Mouse (Mus musculus) MEL (cell line): ENCODE data around the gene Cep295nl. TPM values are rescaled to one million over a fixed set of nuclear protein-coding genes. Genes with fewer than 3 reads are reported as not detected.

Experiments used
- DNase-seq: peaks from one replicate; pipeline ENCODE4 v3.0.0; 2011; ENCODE audit warnings: low read depth, low spot score
- H3K27ac ChIP-seq: 2 replicates; pipeline ENCODE4 v1.5.1; 2012; ENCODE audit warnings: low read depth, mild to moderate bottlenecking, control low read depth, low read length, moderate library complexity; ENCODE audit not compliant: control insufficient read depth
- H3K27me3 ChIP-seq, 2 experiments: fragments of 150-350 bp in 1 of 2; sonication (generic) in 1 of 2; 2 replicates each; pipeline ENCODE4 v1.6.1; 2012; ENCODE audit warnings: low read length in 2 of 2, mild to moderate bottlenecking in 2 of 2, improper control_type of control experiment in 1 of 2, moderate library complexity in 1 of 2; ENCODE audit not compliant: insufficient read depth in 2 of 2, control insufficient read depth in 1 of 2
- H3K36me3 ChIP-seq, 2 experiments: 2 replicates each; pipeline ENCODE4 v1.6.1; 2012 to 2014; ENCODE audit warnings: low read length in 2 of 2, improper control_type of control experiment in 1 of 2, inconsistent platforms in 1 of 2, mild to moderate bottlenecking in 1 of 2; ENCODE audit not compliant: insufficient read depth in 2 of 2, control insufficient read depth in 1 of 2
- H3K4me1 ChIP-seq, 2 experiments: fragments of 150-350 bp in 1 of 2; sonication (generic) in 1 of 2; 2 replicates each; pipeline ENCODE4 v1.6.1; 2012; ENCODE audit warnings: low read length in 2 of 2, improper control_type of control experiment in 1 of 2, mild to moderate bottlenecking in 1 of 2; ENCODE audit not compliant: insufficient read depth in 2 of 2, control insufficient read depth in 1 of 2
- H3K4me3 ChIP-seq, 2 experiments: fragments of 150-350 bp in 1 of 2; sonication (generic) in 1 of 2; 2 replicates each; pipeline ENCODE4 v1.5.1; 2012; ENCODE audit warnings: low read depth in 2 of 2, low read length in 2 of 2, mild to moderate bottlenecking in 2 of 2, moderate library complexity in 2 of 2, control low read depth in 1 of 2, improper control_type of control experiment in 1 of 2; ENCODE audit not compliant: control insufficient read depth in 1 of 2, insufficient read depth in 1 of 2
- H3K79me2 ChIP-seq: 2 replicates; pipeline ENCODE4 v1.6.1; 2012; ENCODE audit warnings: mild to moderate bottlenecking, low read length, moderate library complexity; ENCODE audit not compliant: control insufficient read depth, poor library complexity, insufficient read depth
- H3K9ac ChIP-seq: 2 replicates; pipeline ENCODE4 v1.6.1; 2012; ENCODE audit warnings: low read depth, mild to moderate bottlenecking, control low read depth, low read length, moderate library complexity; ENCODE audit not compliant: control insufficient read depth, poor library complexity, severe bottlenecking
- H3K9me3 ChIP-seq: fragments of 150-350 bp; sonication (generic); replicated peaks from 2 replicates; pipeline ENCODE4 v1.6.1; 2012; ENCODE audit warnings: mild to moderate bottlenecking, low read length, improper control_type of control experiment, moderate library complexity; ENCODE audit not compliant: insufficient read depth
- CHD2 ChIP-seq: IDR thresholded peaks from 2 replicates; pipeline ENCODE4 v1.6.1; 2011; ENCODE audit warnings: low read length, improper control_type of control experiment
- CTCF ChIP-seq, 3 experiments: IDR thresholded peaks in 2 of 3; conservative IDR thresholded peaks in 1 of 3; 2 replicates each; pipeline ENCODE4 v1.5.1; 2011 to 2012; ENCODE audit warnings: low read length in 3 of 3, low read depth in 2 of 3, mild to moderate bottlenecking in 2 of 3, improper control_type of control experiment in 1 of 3, inconsistent platforms in 1 of 3, mixed read lengths in 1 of 3, moderate library complexity in 1 of 3; ENCODE audit not compliant: control insufficient read depth in 1 of 3, insufficient read depth in 1 of 3, poor library complexity in 1 of 3, severe bottlenecking in 1 of 3
- E2F4 ChIP-seq: IDR thresholded peaks from 2 replicates; pipeline ENCODE4 v1.6.1; 2011; ENCODE audit warnings: low read depth, low read length, improper control_type of control experiment, borderline replicate concordance
- ELF1 ChIP-seq: IDR thresholded peaks from 2 replicates; pipeline ENCODE4 v1.6.1; 2014; ENCODE audit warnings: low read depth, mild to moderate bottlenecking, inconsistent platforms, low read length, improper control_type of control experiment, moderate library complexity
- EP300 ChIP-seq, 2 experiments: IDR thresholded peaks; 2 replicates each; pipeline ENCODE4 v1.6.1; 2011; ENCODE audit warnings: improper control_type of control experiment in 2 of 2, low read length in 2 of 2, low read depth in 1 of 2, mild to moderate bottlenecking in 1 of 2
- ETS1 ChIP-seq: IDR thresholded peaks from 2 replicates; pipeline ENCODE4 v1.6.1; 2012; ENCODE audit warnings: low read depth, mild to moderate bottlenecking, inconsistent platforms, low read length, improper control_type of control experiment, moderate library complexity
- HCFC1 ChIP-seq: IDR thresholded peaks from 2 replicates; pipeline ENCODE4 v1.6.1; 2012; ENCODE audit warnings: low read depth, mild to moderate bottlenecking, inconsistent platforms, low read length, improper control_type of control experiment, moderate library complexity
- KAT2A ChIP-seq: conservative IDR thresholded peaks from 2 replicates; pipeline ENCODE4 v1.6.1; 2012; ENCODE audit warnings: low read depth, low read length, improper control_type of control experiment, inconsistent platforms
- MAFK ChIP-seq: IDR thresholded peaks from 2 replicates; pipeline ENCODE4 v1.6.1; 2011; ENCODE audit warnings: low read depth, mild to moderate bottlenecking, low read length, improper control_type of control experiment, borderline replicate concordance
- MAZ ChIP-seq: IDR thresholded peaks from 2 replicates; pipeline ENCODE4 v1.6.1; 2012; ENCODE audit warnings: low read depth, mild to moderate bottlenecking, inconsistent platforms, low read length, improper control_type of control experiment
- MXI1 ChIP-seq: IDR thresholded peaks from 2 replicates; pipeline ENCODE4 v1.6.1; 2011; ENCODE audit warnings: mild to moderate bottlenecking, low read depth, low read length, improper control_type of control experiment
- POLR2A ChIP-seq, 2 experiments: IDR thresholded peaks; 2 replicates each; pipeline ENCODE4 v1.6.1; 2011 to 2012; ENCODE audit warnings: low read length in 2 of 2, mild to moderate bottlenecking in 2 of 2, control low read depth in 1 of 2, improper control_type of control experiment in 1 of 2, low read depth in 1 of 2, moderate library complexity in 1 of 2; ENCODE audit not compliant: control insufficient read depth in 1 of 2, insufficient read depth in 1 of 2, poor library complexity in 1 of 2
- POLR2AphosphoS2 ChIP-seq: IDR thresholded peaks from 2 replicates; pipeline ENCODE4 v1.6.1; 2011; ENCODE audit warnings: low read length, improper control_type of control experiment
- POLR2AphosphoS5 ChIP-seq: IDR thresholded peaks from 2 replicates; pipeline ENCODE4 v1.6.1; 2012; ENCODE audit warnings: low read depth, borderline replicate concordance, mild to moderate bottlenecking, inconsistent platforms, low read length, moderate library complexity, mixed read lengths
- SIN3A ChIP-seq: IDR thresholded peaks from 2 replicates; pipeline ENCODE4 v1.6.1; 2012; ENCODE audit warnings: low read length, improper control_type of control experiment, inconsistent platforms
- SMC3 ChIP-seq: IDR thresholded peaks from 2 replicates; pipeline ENCODE4 v1.6.1; 2011; ENCODE audit warnings: low read depth, low read length, improper control_type of control experiment
- TBP ChIP-seq: IDR thresholded peaks from 2 replicates; pipeline ENCODE4 v1.8.0; 2011; ENCODE audit warnings: low read depth, low read length, improper control_type of control experiment
- UBTF ChIP-seq: IDR thresholded peaks from 2 replicates; pipeline ENCODE4 v1.6.1; 2012; ENCODE audit warnings: low read depth, mild to moderate bottlenecking, inconsistent platforms, low read length, improper control_type of control experiment, moderate library complexity, borderline replicate concordance; ENCODE audit not compliant: insufficient read depth
- ZC3H11A ChIP-seq: IDR thresholded peaks from 2 replicates; pipeline ENCODE4 v1.6.1; 2012; ENCODE audit warnings: low read depth, mild to moderate bottlenecking, inconsistent platforms, low read length, improper control_type of control experiment
- ZNF384 ChIP-seq: IDR thresholded peaks from 2 replicates; pipeline ENCODE4 v1.6.1; 2012; ENCODE audit warnings: low read depth, mild to moderate bottlenecking, inconsistent platforms, low read length, improper control_type of control experiment
- polyA plus RNA-seq, 2 experiments: library from polyadenylated mRNA; stranded (reverse) in 1 of 2; unstranded in 1 of 2; fragments of >175 nt in 1 of 2; fragments of >200 nt in 1 of 2; gene quantifications; 2 replicates each; pipeline versions ENCODE4 v1.2.1 to v1.2.4; 2012; ENCODE audit warnings: low replicate concordance in 2 of 2, low read depth in 1 of 2; ENCODE audit not compliant: insufficient read length in 2 of 2, insufficient read depth in 1 of 2, missing spikeins in 1 of 2
- total RNA-seq: library from RNA; depleted of rRNA; stranded (reverse); fragments of 300-350 nt; gene quantifications from 2 replicates; pipeline ENCODE4 v1.2.3, GENCODE M21; 2012

Gene Cep295nl
- total and polyA plus RNA-seq, 3 experiments = not detected

GRCm38 (mm10) chr11:118354636-118355191 is 12.4 kb upstream of the Cep295nl start:
- Histone ChIP-seq H3K4me3 (no peak overlapping the region), H3K27me3 (peaks cover 0 to 2% of the 10 kb centered on the region in 2 experiments; a peak in 3 of 4 replicates), H3K9me3 (no peaks in the 10 kb centered on the region), H3K79me2 (no peaks in the 10 kb centered on the region), H3K27ac (no peak overlapping the region), H3K4me1 (no peaks in the 10 kb centered on the region), H3K36me3 (no peaks in the 10 kb centered on the region), H3K9ac (no peak overlapping the region)
- TF ChIP-seq MXI1 (no peak), MAFK (no peak), ELF1 (no peak), SIN3A (no peak), MAZ (no peak), POLR2AphosphoS5 (no peak), POLR2A (IDR thresholded peaks at IDR 0.05; ENCODE audit: control insufficient read depth in 1 of 2, insufficient read depth in 1 of 2, low read depth in 1 of 2, low read length in 2 of 2, poor library complexity in 1 of 2) (no peak), POLR2AphosphoS2 (no peak), E2F4 (no peak), ETS1 (no peak), ZNF384 (no peak)
- DNase-seq = no peak

GRCm38 (mm10) chr11:118349494-118349893 is 7.2 kb upstream of the Cep295nl start:
- DNase-seq = no peak
- Histone ChIP-seq H3K4me1 (peaks cover 6 to 13% of the 10 kb centered on the region in 2 experiments; a peak in 3 of 4 replicates), H3K9ac (no peak overlapping the region), H3K36me3 (peaks cover 0 to 10% of the 10 kb centered on the region in 2 experiments; a peak in 2 of 4 replicates), H3K27me3 (no peaks in the 10 kb centered on the region; a peak in 2 of 4 replicates), H3K4me3 (no peak overlapping the region), H3K27ac (no peak overlapping the region), H3K79me2 (no peaks in the 10 kb centered on the region), H3K9me3 (no peaks in the 10 kb centered on the region)
- TF ChIP-seq SIN3A = no peak
- no peak for TF ChIP-seq EP300 (IDR thresholded peaks at IDR 0.05; ENCODE audit: low read depth in 1 of 2, low read length in 2 of 2)
- no peak for TF ChIP-seq KAT2A
- no peak for TF ChIP-seq CTCF (IDR thresholded peaks at IDR 0.05 in 2 of 3, conservative IDR thresholded peaks at IDR 0.05 in 1 of 3; ENCODE audit: control insufficient read depth in 1 of 3, insufficient read depth in 1 of 3, low read depth in 2 of 3, low read length in 3 of 3, poor library complexity in 1 of 3, severe bottlenecking in 1 of 3)
- TF ChIP-seq MAZ = no peak
- TF ChIP-seq HCFC1 = no peak
- no peak for TF ChIP-seq UBTF
- TF ChIP-seq TBP = no peak
- TF ChIP-seq CHD2 = no peak
- TF ChIP-seq POLR2AphosphoS2 = no peak
- no peak for TF ChIP-seq ELF1
- TF ChIP-seq ZC3H11A = no peak
- no peak for TF ChIP-seq SMC3
